Mouse (Mus musculus) spleen, postnatal 10 days (tissue): ENCODE measurements at regions not wholly inside any gene's neighbourhood (a gene's known extent, or its start where the extent isn't known, plus 50 kb on each side); places are given as distances from the start of the nearest gene placed in this dataset.

Source experiments
- DNase-seq, 2 experiments: peaks; one replicate each; pipeline ENCODE4 v3.0.0; 2021 to 2022; ENCODE audit warnings: low spot score in 2 of 2

- peak in 1 of 2 experiments; percentile 10 for DNase-seq
These were observed 90.1 kb upstream of the Ssbp2 start for GRCm38 (mm10) chr13:91370021-91370420.

- DNase-seq, result peak; percentile 47 to 66
These were observed 89.6 kb upstream of the Ssbp2 start for GRCm38 (mm10) chr13:91370441-91370840.

- peak; percentile 84 to 93 for DNase-seq
These were observed 89.0 kb upstream of the Ssbp2 start for GRCm38 (mm10) chr13:91370886-91371595.

DNA sequence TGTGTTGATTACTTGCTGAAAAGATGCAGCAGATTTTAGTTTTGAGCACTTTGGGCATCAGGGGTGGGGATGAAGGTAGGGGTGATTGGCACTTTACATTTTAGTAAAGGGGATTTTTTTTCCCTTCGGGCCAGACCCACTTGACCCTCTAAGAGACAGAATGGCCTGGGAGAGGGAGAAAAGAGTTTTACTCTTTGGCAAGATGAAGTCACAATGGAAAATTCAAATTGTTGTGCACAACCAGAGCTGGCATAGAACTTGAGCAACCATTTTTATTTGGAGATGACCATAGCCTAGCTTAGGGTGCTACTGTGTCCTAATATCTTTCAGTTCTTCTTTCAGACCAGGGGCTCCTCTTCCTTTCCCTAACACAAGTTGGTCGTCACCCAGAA lies 88.5 kb upstream of the Ssbp2 start:
- no peak for DNase-seq

- no peak for DNase-seq
These were observed 87.8 kb upstream of the Ssbp2 start for GRCm38 (mm10) chr13:91372130-91372875.

GRCm38 (mm10) chr13:91374141-91374540 lies 85.9 kb upstream of the Ssbp2 start:
- DNase-seq, result no peak

DNA sequence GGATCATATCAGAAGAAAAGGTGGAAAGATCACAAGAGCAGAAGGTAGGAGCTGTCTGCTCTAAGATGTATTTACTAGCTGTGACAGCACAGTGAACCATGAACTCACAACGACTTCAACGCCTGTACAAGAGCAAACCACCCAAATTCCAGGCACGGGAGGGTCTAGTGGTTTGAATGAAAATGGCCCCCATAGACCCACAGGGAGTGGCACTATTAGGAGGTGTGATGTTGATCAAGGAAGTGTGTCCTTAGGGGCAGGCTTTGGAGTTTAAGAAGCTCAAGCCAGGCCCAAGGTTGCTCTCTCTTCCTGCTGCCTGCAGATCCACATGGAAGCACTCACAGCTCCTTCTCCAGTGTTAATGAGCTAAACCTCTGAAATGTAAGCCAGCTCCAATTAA lies 83.5 kb upstream of the Ssbp2 start:
- no peak for DNase-seq

- DNase-seq, result no peak
These were observed 82.7 kb upstream of the Ssbp2 start for GRCm38 (mm10) chr13:91377428-91377827.

GRCm38 (mm10) chr13:91377972-91378371 lies 82.1 kb upstream of the Ssbp2 start:
- DNase-seq, result no peak

DNA sequence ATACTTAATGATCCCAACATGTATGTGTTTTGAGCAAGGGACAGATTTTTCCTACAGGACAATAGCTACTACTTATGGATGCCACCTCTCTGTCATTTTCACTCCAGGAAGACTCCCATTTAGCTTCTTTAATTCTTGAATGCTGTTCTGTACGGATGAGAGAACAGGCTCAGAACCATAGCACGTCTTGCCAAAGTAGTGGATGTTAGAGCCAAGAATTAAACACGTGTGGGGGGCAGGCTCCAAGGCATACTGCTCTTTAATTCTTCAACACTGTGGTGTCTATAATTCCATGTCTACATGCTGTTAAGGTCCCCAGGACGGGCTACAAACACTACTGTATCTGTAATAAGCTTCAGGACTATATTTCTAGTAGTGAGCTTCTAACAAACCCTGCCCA lies 74.7 kb upstream of the Ssbp2 start:
- no peak for DNase-seq

DNA sequence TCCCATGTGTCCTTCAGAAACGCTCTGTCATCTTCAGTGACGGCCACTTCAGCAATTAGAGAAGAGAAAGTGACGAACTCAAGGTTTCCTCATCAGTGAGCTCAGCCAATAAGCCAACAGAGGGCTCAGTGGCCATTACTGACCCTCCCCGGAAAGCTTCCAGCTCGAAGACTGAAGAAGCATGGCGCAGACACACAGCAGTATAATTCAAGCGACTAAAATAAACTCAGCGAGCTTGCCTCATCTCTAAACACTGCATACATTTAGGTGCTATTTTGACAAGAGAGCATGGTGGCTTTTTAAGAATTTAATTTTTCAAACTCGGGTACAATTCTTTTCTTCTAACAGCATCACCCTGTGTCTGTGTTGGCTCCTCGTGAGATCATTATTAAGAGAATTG lies 72.2 kb upstream of the Ssbp2 start:
- DNase-seq, result no peak

GRCm38 (mm10) chr13:91403632-91404031 lies 56.5 kb upstream of the Ssbp2 start:
- no peak for DNase-seq

DNA sequence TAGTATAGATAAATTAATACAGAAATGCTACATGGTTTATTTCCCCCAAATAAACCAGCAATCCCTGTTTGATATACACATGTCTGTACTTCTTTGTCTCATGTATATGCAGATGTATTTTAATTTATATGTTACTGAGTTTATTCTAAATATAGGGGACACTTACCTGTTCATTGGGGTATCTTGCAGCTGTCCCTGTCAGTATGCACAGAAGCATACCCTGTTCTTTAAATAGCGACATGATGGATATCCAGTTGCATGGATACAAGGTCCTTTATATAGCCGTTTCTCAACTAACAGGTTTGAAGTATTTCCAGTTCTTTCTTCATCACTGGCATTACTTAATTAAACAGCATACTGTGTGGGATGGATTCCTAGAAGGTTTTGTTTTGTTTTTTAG lies 55.1 kb upstream of the Ssbp2 start:
- no peak for DNase-seq

- DNase-seq, result no peak
These were observed 50.0 kb upstream of the Ssbp2 start for GRCm38 (mm10) chr13:91410116-91410515.
